Mouse (Mus musculus): ENCODE results near the gene Myoc.
"Not testable (repeated sequence)": the region's sequence is repeated elsewhere in the genome, so short reads cannot be mapped to it uniquely, and the experiment has no call there.

GRCm38 (mm10) chr1:162627821-162628220 lies 11.1 kb upstream of the Myoc start:
- not testable (repeated sequence) for TF ChIP-seq CTCF, POLR2A (IDR thresholded peaks at IDR 0.05; ENCODE audit: insufficient read depth, low read depth, low read length)

Data from olfactory bulb, adult 2 months (tissue).